ENCODE assay signal across 8 mouse cellular contexts in the genomic region with DNA sequence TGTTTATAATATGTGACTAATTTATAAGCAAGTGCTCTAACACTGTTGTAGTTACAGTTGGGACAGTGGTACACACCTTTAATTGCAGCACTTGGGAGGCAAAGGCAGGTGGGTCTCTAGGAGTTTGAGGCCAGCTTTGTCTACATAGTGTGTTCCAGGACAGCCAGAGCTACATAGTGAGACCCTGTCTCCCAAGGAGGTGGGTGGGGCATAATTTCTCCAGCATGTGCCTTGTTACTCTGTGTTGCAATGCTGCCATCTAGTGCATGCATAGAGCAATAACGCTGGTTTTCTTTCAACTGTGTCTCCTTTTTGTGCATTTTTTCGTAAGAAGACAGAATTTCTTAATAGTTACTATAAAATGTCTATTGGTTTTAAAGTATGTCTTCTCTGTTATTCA. TPM values are rescaled to one million over a fixed set of nuclear protein-coding genes. Genes with fewer than 3 reads are reported as not detected.
DNase-seq lines count a peak whose midpoint lies in the region; ATAC-seq lines count a peak whose summit lies in the region.

No protein-coding gene starts in this region.

- no peak overlapping the region for H3K4me2 ChIP-seq in forebrain, embryonic 12.5 days
- H3K4me2 ChIP-seq in hindbrain, embryonic 14.5 days (replicated peaks): no peak overlapping the region

- H3K27me3 ChIP-seq in forebrain, embryonic 12.5 days: no peaks in the 10 kb centered on the region
- no peaks in the 10 kb centered on the region for H3K27me3 ChIP-seq in hindbrain, embryonic 14.5 days (ENCODE audit: control insufficient read depth, insufficient read depth, low read length)

- 39% methylated on average over 2 of the region's 2 CpGs for WGBS in forebrain, embryonic 12.5 days
- WGBS in hindbrain, embryonic 14.5 days: 39% methylated on average over 2 of the region's 2 CpGs

- no peak overlapping the region for H3K9ac ChIP-seq in forebrain, embryonic 12.5 days
- no peak overlapping the region for H3K9ac ChIP-seq in hindbrain, embryonic 14.5 days

- H3K36me3 ChIP-seq in forebrain, embryonic 12.5 days (replicated peaks): peaks cover 22% of the 10 kb centered on the region
- peaks cover 60% of the 10 kb centered on the region for H3K36me3 ChIP-seq in hindbrain, embryonic 14.5 days (replicated peaks; ENCODE audit: control insufficient read depth, insufficient read depth)

- no peak overlapping the region for H3K27ac ChIP-seq in forebrain, embryonic 12.5 days
- no peak overlapping the region for H3K27ac ChIP-seq in hindbrain, embryonic 14.5 days

- no peaks in the 10 kb centered on the region for H3K9me3 ChIP-seq in forebrain, embryonic 12.5 days
- H3K9me3 ChIP-seq in hindbrain, embryonic 14.5 days (ENCODE audit: control insufficient read depth, low read length): no peaks in the 10 kb centered on the region

- H3K4me1 ChIP-seq in forebrain, embryonic 12.5 days: no peaks in the 10 kb centered on the region
- no peaks in the 10 kb centered on the region for H3K4me1 ChIP-seq in hindbrain, embryonic 14.5 days (replicated peaks; ENCODE audit: control insufficient read depth, insufficient read depth, low read length)

- no peak overlapping the region for H3K4me3 ChIP-seq in forebrain, embryonic 12.5 days (replicated peaks)
- H3K4me3 ChIP-seq in hindbrain, embryonic 14.5 days (replicated peaks; ENCODE audit: low read length): no peak overlapping the region

- peak; percentile 27 for DNase-seq in adrenal gland, adult 2 months
- no peak for DNase-seq in adrenal gland, postnatal 25 days
- peak; percentile 56 for DNase-seq in c-Kit-negative CD71-positive TER-119-positive erythroid progenitor cells, embryonic 14.5 days (ENCODE audit: low read depth, low spot score)
- DNase-seq in hindbrain, embryonic 14.5 days (ENCODE audit: low spot score): peak; percentile 84
- DNase-seq in layer of hippocampus, adult 9-11 months: peak; percentile 33
- DNase-seq in lung, postnatal 14 days: peak; percentile 40
- DNase-seq in skeletal muscle tissue, adult 2 months (ENCODE audit: low read depth, low spot score): peak; percentile 21

- ATAC-seq in forebrain, embryonic 12.5 days (ENCODE audit: low FRiP score): peak; percentile 90
- ATAC-seq in hindbrain, embryonic 14.5 days (ENCODE audit: low FRiP score): peak; percentile 87

RNA-seq across cellular contexts. Expression of a gene that starts 33.4 kb away (rescaled TPM):
- total RNA-seq in adrenal gland, adult 2 months (2021): 100 to 1,000 TPM in 1 of 2 experiments, 10 to 100 TPM in 1; 75.0 to 105 TPM
- 17.0 and 30.9 TPM in 2 replicates for polyA plus RNA-seq in adrenal gland, adult 2 months (2012; rRNA removed)
- total RNA-seq in adrenal gland, postnatal 25 days (2021): 158 and 164 TPM in 2 replicates
- 235 and 243 TPM in 2 replicates for polyA plus RNA-seq in forebrain, embryonic 12.5 days (2016; fragmentation: Nextera tagmentation; extraction: Ambion mirVana)
- polyA plus RNA-seq in hindbrain, embryonic 14.5 days (2014; fragmentation: Nextera tagmentation; extraction: Ambion mirVana): 155 and 166 TPM in 2 replicates

RNA-seq across cellular contexts. Expression of a gene that starts 47.0 kb away (rescaled TPM):
- 10 to 100 TPM in 1 of 2 experiments, 1 to 10 TPM in 1; 8.9 to 12.2 TPM for total RNA-seq in adrenal gland, adult 2 months (2021)
- polyA plus RNA-seq in adrenal gland, adult 2 months (2012; rRNA removed): 0.54 and 0.56 TPM in 2 replicates
- 8.8 and 14.8 TPM in 2 replicates for total RNA-seq in adrenal gland, postnatal 25 days (2021)
- 21.7 and 23.5 TPM in 2 replicates for polyA plus RNA-seq in forebrain, embryonic 12.5 days (2016; fragmentation: Nextera tagmentation; extraction: Ambion mirVana)
- 23.8 and 25.2 TPM in 2 replicates for polyA plus RNA-seq in hindbrain, embryonic 14.5 days (2014; fragmentation: Nextera tagmentation; extraction: Ambion mirVana)

RNA-seq across cellular contexts. Expression of a gene that starts 47.1 kb away (rescaled TPM):
- total RNA-seq in adrenal gland, adult 2 months (2021): 10 to 100 TPM; 17.0 to 21.0 TPM
- polyA plus RNA-seq in adrenal gland, adult 2 months (2012; rRNA removed): 2.4 and 2.9 TPM in 2 replicates
- 21.6 and 23.3 TPM in 2 replicates for total RNA-seq in adrenal gland, postnatal 25 days (2021)
- polyA plus RNA-seq in forebrain, embryonic 12.5 days (2016; fragmentation: Nextera tagmentation; extraction: Ambion mirVana): 12.9 and 13.4 TPM in 2 replicates
- 8.2 and 8.5 TPM in 2 replicates for polyA plus RNA-seq in hindbrain, embryonic 14.5 days (2014; fragmentation: Nextera tagmentation; extraction: Ambion mirVana)

Comparison
In these comparisons a context has a peak if more than half of its experiments do, and no peak if none do; other contexts are left out.
1. RNA of a gene that starts 47.0 kb away (polyA plus RNA-seq): 23.8 to 25.2 TPM in hindbrain, embryonic 14.5 days and 21.7 to 23.5 TPM in forebrain, embryonic 12.5 days; 0.54 to 0.56 TPM in adrenal gland, adult 2 months; every median in the first group is over 10 times any median in the second.